Comparison of ENCODE assay signal across 18 mouse cellular contexts in the genomic region with DNA sequence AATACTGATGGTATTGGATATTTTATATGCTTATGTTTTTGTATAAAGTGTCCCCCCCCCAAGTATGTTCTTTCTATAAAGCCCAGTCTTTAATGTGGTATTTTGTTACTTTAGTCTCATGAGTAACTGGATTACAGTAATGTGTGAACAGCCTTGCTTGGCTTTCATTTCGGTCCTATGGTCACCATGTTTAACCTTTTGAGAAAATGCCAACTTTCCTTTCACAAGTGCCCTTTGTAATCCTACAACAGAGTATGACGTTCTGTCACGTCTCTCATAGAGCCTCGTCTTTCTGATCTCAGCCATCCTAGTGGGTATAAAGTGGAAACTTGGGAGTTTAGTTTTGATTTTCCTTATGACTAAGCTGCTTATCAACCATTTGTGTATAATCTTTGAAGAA.
"Had no signal": no experiment of that assay in that cellular context is flagged by ENCODE, and none has a peak within 500 bp of the region (broad histone marks: within the 10 kb centered on the region; RNA-seq: fewer than 3 reads in every experiment).

No protein-coding gene starts in this region.

- DNase-seq: kidney, adult 18-20 months; kidney, postnatal 25 days; liver; liver, embryonic 13.5 days; lung, embryonic 14.5 days; lung, postnatal 10 days; lung, postnatal 4 days; midbrain, embryonic 14.5 days; right cerebral cortex, adult 18-20 months; right cerebral cortex, postnatal 14 days; right cerebral cortex, postnatal 4 days; thymus, adult 2 months; thymus, postnatal 14 days; thymus, postnatal 4 days had no signal

- H3K27ac ChIP-seq: kidney, postnatal 0 days; limb, embryonic 10.5 days; limb, embryonic 13.5 days; liver, embryonic 13.5 days; stomach, postnatal 0 days had no signal

- H3K4me3 ChIP-seq: limb, embryonic 10.5 days; limb, embryonic 13.5 days; liver, embryonic 13.5 days had no signal
